Mouse (Mus musculus) myocyte (in vitro differentiated cells): Measurements from ENCODE around the gene Dennd5a. TPM values are rescaled to one million over a fixed set of nuclear protein-coding genes. Genes with fewer than 3 reads are reported as not detected.

ENCODE experiments used
- H3K27me3 ChIP-seq: one replicate; pipeline ENCODE4 v1.6.1; 2011; ENCODE audit not compliant: control insufficient read depth, insufficient read depth, insufficient read length
- H3K36me3 ChIP-seq: one replicate; pipeline ENCODE4 v1.6.1; 2011; ENCODE audit not compliant: control insufficient read depth, insufficient read depth
- H3K4me2 ChIP-seq: one replicate; pipeline ENCODE4 v1.6.1; 2011; ENCODE audit warnings: low read depth, control low read depth
- H3K4me3 ChIP-seq: one replicate; pipeline ENCODE4 v1.5.1; 2011; ENCODE audit warnings: mild to moderate bottlenecking, control low read depth, moderate library complexity
- H3K79me2 ChIP-seq: one replicate; pipeline ENCODE4 v1.6.1; 2011; ENCODE audit not compliant: control insufficient read depth, insufficient read depth
- H3ac ChIP-seq: one replicate; pipeline ENCODE4 v1.6.1; 2011; ENCODE audit not compliant: control insufficient read depth, insufficient read length
- CEBPB ChIP-seq: IDR thresholded peaks from 2 replicates; pipeline ENCODE4 v1.6.1; 2011; ENCODE audit warnings: mild to moderate bottlenecking, moderate library complexity; ENCODE audit not compliant: poor library complexity, insufficient read depth, severe bottlenecking
- E2F4 ChIP-seq: IDR thresholded peaks from one replicate; pipeline ENCODE4 v1.6.1; 2011; ENCODE audit warnings: mild to moderate bottlenecking, control low read depth, moderate library complexity; ENCODE audit not compliant: insufficient read depth
- MAX ChIP-seq: IDR thresholded peaks from one replicate; pipeline ENCODE4 v1.6.1; 2011; ENCODE audit warnings: low read depth, mild to moderate bottlenecking, control low read depth
- MYOD1 ChIP-seq, 3 experiments: IDR thresholded peaks; one replicate each; pipeline ENCODE4 v1.6.1; 2011; ENCODE audit warnings: control low read depth in 2 of 3, low read depth in 2 of 3, mild to moderate bottlenecking in 2 of 3, moderate library complexity in 1 of 3; ENCODE audit not compliant: insufficient read length in 2 of 3, control insufficient read depth in 1 of 3
- MYOG ChIP-seq, 3 experiments: IDR thresholded peaks; one replicate each; pipeline ENCODE4 v1.6.1; 2011; ENCODE audit warnings: control low read depth in 2 of 3, low read depth in 2 of 3, mild to moderate bottlenecking in 2 of 3; ENCODE audit not compliant: insufficient read length in 2 of 3, control insufficient read depth in 1 of 3, insufficient read depth in 1 of 3
- POLR2A ChIP-seq: IDR thresholded peaks from one replicate; pipeline ENCODE4 v1.6.1; 2011; ENCODE audit warnings: low read depth, mild to moderate bottlenecking, control low read depth, moderate library complexity; ENCODE audit not compliant: insufficient read length
- POLR2AphosphoS2 ChIP-seq: IDR thresholded peaks from one replicate; pipeline ENCODE4 v1.6.1; 2011; ENCODE audit warnings: low read depth, control low read depth; ENCODE audit not compliant: insufficient read length
- REST ChIP-seq: IDR thresholded peaks from one replicate; pipeline ENCODE4 v1.6.1; 2011; ENCODE audit warnings: mild to moderate bottlenecking, control low read depth, moderate library complexity; ENCODE audit not compliant: insufficient read depth, insufficient read length
- SRF ChIP-seq: IDR thresholded peaks from one replicate; pipeline ENCODE4 v1.6.1; 2011; ENCODE audit warnings: low read depth; ENCODE audit not compliant: control insufficient read depth, insufficient read length
- TCF12 ChIP-seq: IDR thresholded peaks from one replicate; pipeline ENCODE4 v1.6.1; 2011; ENCODE audit warnings: mild to moderate bottlenecking, control low read depth; ENCODE audit not compliant: poor library complexity, insufficient read depth, severe bottlenecking
- TCF3 ChIP-seq: IDR thresholded peaks from one replicate; pipeline ENCODE4 v1.6.1; 2011; ENCODE audit warnings: low read depth, control low read depth; ENCODE audit not compliant: insufficient read length
- USF1 ChIP-seq: IDR thresholded peaks from one replicate; pipeline ENCODE4 v1.6.1; 2011; ENCODE audit warnings: low read depth, mild to moderate bottlenecking, control low read depth, moderate library complexity
- polyA plus RNA-seq: library from polyadenylated mRNA; unstranded; fragments of >200 nt; fragmentation: generic; extraction: Trizol; gene quantifications from one replicate; pipeline ENCODE4 v1.2.1, GENCODE M21; 2012; ENCODE audit warnings: missing spikeins

Gene Dennd5a
- polyA plus RNA-seq, 1 experiment, result 54.0 TPM

DNA sequence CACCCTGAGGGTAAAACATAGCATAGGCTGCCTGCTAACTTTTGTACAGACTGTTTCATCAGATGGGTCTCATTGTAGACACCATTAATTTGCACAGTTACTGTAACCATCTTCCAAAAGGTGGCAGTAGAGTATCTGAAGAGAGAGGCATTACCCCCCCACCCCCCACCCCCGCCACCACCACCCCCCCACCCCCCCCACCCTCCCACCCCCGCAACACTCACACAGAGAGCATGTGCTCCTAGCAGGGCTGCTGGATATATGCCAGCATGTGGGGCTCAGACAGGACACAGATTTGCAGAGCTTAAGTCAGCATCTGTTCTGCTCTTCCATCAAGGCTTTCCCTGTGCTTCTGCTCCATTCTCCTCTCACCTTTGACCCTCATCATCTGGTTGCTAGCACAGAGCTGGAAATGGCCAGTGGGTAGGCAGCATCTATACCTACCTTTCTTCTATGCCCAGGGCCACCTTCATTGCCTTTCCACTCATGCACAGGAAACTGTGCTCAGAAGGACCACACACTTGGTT, 8.7 kb upstream of the Dennd5a start:
- no peak overlapping the region for H3K4me3 ChIP-seq
- H3K36me3 ChIP-seq, result peaks cover 11% of the 10 kb centered on the region
- TF ChIP-seq TCF3 (no peak), CEBPB (no peak), POLR2AphosphoS2 (no peak), E2F4 (no peak), SRF (no peak), POLR2A (no peak), REST (no peak), USF1 (no peak), MYOD1 (IDR thresholded peaks at IDR 0.05; ENCODE audit: control insufficient read depth in 1 of 3, insufficient read length in 2 of 3, low read depth in 2 of 3) (no peak), TCF12 (no peak), MYOG (IDR thresholded peaks at IDR 0.05; ENCODE audit: control insufficient read depth in 1 of 3, insufficient read depth in 1 of 3, insufficient read length in 2 of 3, low read depth in 2 of 3) (no peak), MAX (no peak)
- no peak overlapping the region for H3K4me2 ChIP-seq
- H3K79me2 ChIP-seq, result no peaks in the 10 kb centered on the region
- no peaks in the 10 kb centered on the region for H3K27me3 ChIP-seq
- no peak overlapping the region for H3ac ChIP-seq

DNA sequence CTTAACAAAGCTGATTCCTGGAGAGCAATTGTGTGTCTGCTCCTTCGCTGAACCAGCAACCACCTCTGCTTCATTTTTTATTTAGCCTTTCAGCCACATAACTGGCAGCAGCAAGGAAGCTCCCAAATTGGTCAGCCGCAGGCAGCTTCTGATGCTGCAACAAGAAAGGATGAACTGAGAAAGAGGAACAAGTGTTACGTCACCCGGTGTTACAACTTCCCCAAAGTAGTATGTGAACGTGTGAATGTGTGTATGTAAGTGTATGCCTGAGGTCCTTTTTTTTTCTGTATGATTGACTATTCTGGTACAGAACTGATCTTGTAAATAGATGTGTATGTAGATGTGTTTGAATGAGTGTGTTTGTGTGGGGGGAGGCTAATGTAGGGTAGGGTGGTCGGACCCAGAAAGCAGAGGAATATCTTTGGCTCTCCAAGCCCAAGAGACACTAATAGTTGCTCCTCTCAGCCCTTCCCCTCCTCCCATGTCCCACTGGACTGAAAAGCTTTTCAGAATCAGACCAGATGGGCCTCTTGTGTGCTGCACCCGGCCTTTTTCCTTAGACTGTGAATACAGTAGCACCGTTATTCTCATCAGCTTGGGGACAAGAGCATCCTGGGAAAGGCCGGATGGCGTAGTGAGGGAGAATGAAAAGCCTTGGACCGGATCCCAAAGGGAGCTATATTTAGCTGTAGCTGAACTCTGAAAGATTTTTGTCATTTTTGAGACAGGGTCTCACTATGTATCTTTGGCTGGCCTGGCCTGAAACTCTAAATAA, 7.7 kb upstream of the Dennd5a start:
- no peak overlapping the region for H3K4me2 ChIP-seq
- no peak overlapping the region for H3ac ChIP-seq
- H3K36me3 ChIP-seq, result peaks cover 3% of the 10 kb centered on the region
- no peaks in the 10 kb centered on the region for H3K27me3 ChIP-seq
- H3K79me2 ChIP-seq, result no peaks in the 10 kb centered on the region
- no peak overlapping the region for H3K4me3 ChIP-seq
- no peak for TF ChIP-seq MYOG (IDR thresholded peaks at IDR 0.05; ENCODE audit: control insufficient read depth in 1 of 3, insufficient read depth in 1 of 3, insufficient read length in 2 of 3, low read depth in 2 of 3)
- no peak for TF ChIP-seq E2F4
- TF ChIP-seq USF1, result no peak
- TF ChIP-seq MAX, result no peak
- no peak for TF ChIP-seq POLR2AphosphoS2
- no peak for TF ChIP-seq REST
- no peak for TF ChIP-seq POLR2A
- TF ChIP-seq MYOD1 (IDR thresholded peaks at IDR 0.05; ENCODE audit: control insufficient read depth in 1 of 3, insufficient read length in 2 of 3, low read depth in 2 of 3), result no peak
- no peak for TF ChIP-seq CEBPB
- no peak for TF ChIP-seq SRF
- TF ChIP-seq TCF12, result no peak
- no peak for TF ChIP-seq TCF3

DNA sequence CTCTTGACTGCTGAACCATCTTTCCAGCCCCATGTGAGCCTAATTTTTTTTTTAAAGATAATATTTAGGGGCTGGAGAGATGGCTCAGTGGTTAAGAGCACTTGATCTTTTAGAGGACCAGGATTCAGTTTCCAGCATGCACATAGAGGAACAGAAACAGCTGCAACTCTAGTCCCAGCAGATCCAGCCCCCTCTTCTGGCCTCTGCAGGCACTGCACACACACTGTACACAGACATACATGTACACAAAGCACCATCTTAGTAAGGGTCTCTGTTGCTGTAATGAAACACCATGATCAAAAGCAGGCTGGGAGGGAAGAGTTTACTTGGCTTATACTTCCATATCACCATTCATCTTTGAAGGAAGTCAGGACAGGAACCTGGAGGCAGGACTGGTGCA, 5.4 kb upstream of the Dennd5a start:
- Histone ChIP-seq H3K4me2 (no peak overlapping the region), H3K4me3 (no peak overlapping the region), H3K79me2 (no peaks in the 10 kb centered on the region), H3ac (no peak overlapping the region), H3K36me3 (no peaks in the 10 kb centered on the region), H3K27me3 (no peaks in the 10 kb centered on the region)
- TF ChIP-seq E2F4 (no peak), REST (no peak), TCF12 (no peak), TCF3 (no peak), POLR2A (no peak), CEBPB (no peak), USF1 (no peak), POLR2AphosphoS2 (no peak), SRF (no peak), MAX (no peak), MYOD1 (IDR thresholded peaks at IDR 0.05; ENCODE audit: control insufficient read depth in 1 of 3, insufficient read length in 2 of 3, low read depth in 2 of 3) (no peak)

DNA sequence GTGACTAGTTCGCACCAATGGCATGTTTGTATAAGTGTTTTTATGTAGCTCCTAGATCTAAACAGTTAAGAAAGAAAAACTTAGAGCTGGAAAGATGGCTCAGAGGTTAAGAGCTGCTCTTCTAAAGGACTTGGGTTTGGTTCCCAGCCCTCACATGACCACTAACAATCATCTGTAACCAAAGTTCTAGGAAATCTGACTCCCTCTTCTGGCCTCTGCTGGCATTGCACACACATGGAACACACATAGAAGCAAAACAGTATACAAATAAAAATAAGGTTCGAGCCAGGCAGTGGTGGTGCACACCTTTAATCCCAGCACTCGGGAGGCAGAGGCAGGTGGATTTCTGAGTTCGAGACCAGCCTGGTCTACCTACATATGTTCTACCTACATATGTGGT, 3.4 kb upstream of the Dennd5a start:
- no peak overlapping the region for H3K4me3 ChIP-seq
- H3K27me3 ChIP-seq, result no peaks in the 10 kb centered on the region
- H3K4me2 ChIP-seq, result no peak overlapping the region
- H3K36me3 ChIP-seq, result no peaks in the 10 kb centered on the region
- TF ChIP-seq POLR2A (no peak), SRF (no peak), MAX (no peak), REST (no peak), MYOG (IDR thresholded peaks at IDR 0.05; ENCODE audit: control insufficient read depth in 1 of 3, insufficient read depth in 1 of 3, insufficient read length in 2 of 3, low read depth in 2 of 3) (no peak), E2F4 (no peak), POLR2AphosphoS2 (no peak), MYOD1 (IDR thresholded peaks at IDR 0.05; ENCODE audit: control insufficient read depth in 1 of 3, insufficient read length in 2 of 3, low read depth in 2 of 3) (no peak), USF1 (no peak), TCF3 (no peak), CEBPB (no peak), TCF12 (no peak)
- no peak overlapping the region for H3ac ChIP-seq
- peaks cover 11% of the 10 kb centered on the region for H3K79me2 ChIP-seq
